Mouse (Mus musculus): ENCODE results near the gene Stk10. TPM values are rescaled to one million over a fixed set of nuclear protein-coding genes. Genes with fewer than 3 reads are reported as not detected.

The Stk10 gene
- total RNA-seq, 2 experiments from 2014 or later = 11.8 to 12.7 TPM

DNA sequence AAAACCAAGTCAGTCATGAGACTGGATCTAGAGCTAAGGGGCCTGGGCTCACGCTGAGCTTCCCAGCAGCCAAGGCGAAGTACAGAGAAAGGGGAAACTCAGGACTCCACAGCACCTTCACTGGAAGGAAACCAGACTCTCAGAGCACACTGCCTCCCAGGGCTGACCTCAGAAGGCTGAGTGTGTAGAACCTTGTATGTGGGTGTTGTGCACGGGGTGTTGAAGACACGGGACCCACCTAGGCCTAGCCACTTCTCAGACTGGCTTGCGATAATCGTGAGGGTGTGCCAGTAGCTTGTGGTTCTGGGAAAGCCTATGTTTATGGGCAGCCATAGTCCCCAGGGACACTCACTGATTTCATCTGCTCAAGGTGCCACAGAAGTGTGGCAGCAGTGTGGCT lies 38.0 kb downstream of the Stk10 start:
- DNase-seq = no peak

- DNase-seq = no peak
Measured at GRCm38 (mm10) chr11:32573669-32574068, 40.6 kb downstream of the Stk10 start.

- no peak for DNase-seq
Measured at GRCm38 (mm10) chr11:32575964-32576759, 43.1 kb downstream of the Stk10 start.

DNA sequence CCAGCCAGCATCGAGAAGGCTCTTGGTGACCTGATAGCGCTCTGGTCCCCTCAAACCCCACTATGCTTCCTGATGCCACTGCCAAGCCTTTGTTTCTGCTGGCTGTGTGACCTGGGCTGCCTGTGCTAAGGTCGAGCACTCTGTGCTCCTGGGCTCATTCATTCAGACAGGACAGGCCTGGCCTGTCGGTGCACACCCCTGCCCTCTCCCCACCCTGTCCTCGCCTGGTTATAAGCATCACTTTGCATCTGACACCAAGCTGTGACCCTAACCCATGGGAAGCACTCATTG lies 43.6 kb downstream of the Stk10 start:
- DNase-seq = no peak

DNA sequence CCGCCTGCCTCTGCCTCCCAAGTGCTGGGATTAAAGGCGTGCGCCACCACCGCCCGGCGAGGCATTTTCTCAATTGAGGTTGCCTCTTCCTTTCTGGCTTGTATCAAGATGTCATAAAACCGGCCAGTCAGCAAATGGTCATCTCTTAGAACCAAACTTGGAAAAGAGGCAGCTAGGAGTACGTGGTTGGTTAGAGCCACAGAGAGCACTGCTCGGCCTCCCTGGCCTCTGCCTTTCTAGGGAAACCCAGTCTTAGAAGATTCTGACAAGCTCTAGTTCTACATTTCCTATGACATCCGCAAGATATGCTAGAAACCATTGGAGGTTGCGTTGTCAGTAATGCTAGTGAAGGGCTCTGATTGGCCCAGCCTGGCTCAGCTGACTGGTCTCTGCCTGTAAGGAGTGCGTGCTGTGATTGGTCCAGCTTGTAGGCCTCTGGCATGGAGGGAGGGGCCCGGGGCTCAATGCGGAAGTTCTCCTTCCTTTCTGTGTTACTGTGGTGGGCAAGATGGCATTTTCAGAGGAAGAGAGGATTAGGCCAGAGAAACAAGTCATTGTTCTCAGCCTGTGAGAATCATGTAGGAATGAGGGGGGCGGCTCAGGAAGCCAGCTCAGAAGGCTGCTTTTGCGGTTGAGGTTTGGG lies 47.3 kb downstream of the Stk10 start:
- DNase-seq = peak; percentile 58

DNA sequence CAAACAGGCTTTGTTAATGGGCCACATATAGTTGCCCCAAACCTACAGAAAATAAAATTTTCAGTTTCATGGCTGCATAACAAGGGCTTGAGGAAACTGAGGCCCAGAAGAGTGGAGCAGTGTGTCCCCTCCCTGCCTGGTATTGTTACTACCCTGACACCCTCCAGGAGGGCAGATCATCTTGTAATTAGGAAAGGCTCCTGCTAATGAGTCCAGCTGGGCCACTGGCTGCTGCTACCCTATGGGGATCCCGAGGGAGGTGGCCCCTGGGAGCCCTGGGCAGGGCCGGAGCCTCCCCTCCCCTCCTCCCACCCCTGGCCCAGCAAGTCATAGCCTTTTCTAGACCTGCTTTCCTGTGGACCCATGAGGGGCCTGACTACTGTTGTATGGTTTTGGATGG lies 47.9 kb downstream of the Stk10 start:
- DNase-seq = no peak

GRCm38 (mm10) chr11:32582813-32583212 lies 49.7 kb downstream of the Stk10 start:
- no peak for DNase-seq

GRCm38 (mm10) chr11:32585996-32586395 lies 52.9 kb downstream of the Stk10 start:
- DNase-seq = no peak

DNA sequence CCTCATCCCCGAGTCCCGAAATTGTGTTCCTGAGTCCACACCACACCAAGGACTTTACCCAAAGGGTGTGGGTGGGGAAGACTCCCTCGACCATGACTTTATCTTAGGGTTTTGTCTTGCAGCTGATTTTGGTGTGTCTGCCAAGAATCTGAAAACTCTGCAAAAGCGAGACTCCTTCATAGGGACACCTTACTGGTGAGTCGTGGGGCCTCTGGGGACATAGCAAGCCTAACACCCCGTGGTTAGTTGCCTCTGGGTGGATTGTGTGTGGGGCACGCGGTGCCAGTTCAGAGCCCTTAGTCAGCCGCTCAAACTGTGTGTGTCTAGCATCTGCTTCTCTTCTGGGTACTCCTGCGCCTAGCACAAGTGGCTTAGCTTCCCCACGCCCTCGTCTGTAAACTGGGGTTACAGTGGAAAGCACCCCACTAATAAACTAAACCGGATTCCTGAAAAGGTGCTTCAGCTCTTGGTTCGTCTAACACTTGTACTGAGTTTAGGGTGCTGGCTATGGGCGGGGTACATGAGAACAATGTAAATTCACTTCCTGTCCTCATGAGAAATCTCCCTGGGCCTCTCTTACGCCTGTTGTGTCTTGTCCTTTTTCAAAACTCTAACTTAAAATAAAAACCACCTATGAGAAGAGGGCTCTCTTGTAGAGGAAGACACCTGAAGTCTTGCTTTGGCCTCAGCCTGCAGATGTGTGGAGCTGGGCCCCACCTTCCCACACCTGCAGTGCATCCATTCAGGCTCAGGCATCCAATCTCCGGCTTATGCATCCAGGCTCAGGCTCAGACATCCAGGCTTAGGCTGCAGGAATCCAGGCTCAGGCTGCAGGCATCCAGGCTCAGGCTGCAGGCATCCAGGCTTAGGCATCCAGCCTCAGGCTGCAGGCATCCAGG lies 54.3 kb downstream of the Stk10 start:
- no peak for DNase-seq

- DNase-seq = peak; percentile 87
Measured at GRCm38 (mm10) chr11:32588090-32588891, 55.2 kb downstream of the Stk10 start.

- no peak for DNase-seq
Measured at GRCm38 (mm10) chr11:32588892-32589172, 55.7 kb downstream of the Stk10 start.

DNA sequence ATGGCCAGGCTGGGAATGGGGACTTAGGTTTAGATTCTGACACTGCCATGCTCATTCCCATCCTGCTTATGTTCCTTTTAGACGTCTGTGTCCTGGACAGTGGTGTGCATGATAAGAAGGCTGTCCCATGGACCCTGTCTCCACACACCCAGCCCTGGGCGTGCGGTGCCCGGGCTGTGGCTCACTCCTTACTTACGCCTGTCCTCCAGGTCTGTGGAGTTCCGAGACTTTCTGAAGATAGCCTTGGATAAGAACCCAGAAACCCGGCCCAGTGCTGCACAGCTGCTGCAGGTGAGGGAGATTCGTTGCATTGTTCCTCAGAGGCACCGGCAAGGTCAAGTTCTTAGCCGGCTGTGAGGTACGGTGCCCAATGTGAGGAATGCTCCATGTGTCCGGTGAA lies 56.1 kb downstream of the Stk10 start:
- DNase-seq = no peak

DNA sequence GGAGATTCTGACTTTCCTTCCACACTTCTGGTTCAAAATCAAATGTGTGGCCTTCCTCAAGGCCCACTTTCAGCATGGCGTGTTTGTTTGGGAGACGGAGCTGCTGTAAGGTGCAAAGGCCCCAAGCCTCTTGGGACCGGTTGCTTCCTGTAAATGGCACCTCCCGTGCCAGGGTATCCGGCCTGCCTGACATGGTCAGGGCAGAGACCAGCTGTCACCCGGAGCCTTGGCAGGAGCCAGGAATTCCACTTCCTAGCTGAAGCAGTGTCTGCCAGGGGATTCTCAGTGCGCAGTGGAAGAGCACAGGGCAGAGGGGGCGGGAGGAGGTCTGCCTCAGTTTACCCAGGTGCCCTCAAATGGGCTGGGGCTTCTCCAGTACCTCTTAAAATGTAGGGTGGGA lies 56.7 kb downstream of the Stk10 start:
- DNase-seq = no peak

GRCm38 (mm10) chr11:32590205-32590604 lies 57.1 kb downstream of the Stk10 start:
- DNase-seq = no peak

DNA sequence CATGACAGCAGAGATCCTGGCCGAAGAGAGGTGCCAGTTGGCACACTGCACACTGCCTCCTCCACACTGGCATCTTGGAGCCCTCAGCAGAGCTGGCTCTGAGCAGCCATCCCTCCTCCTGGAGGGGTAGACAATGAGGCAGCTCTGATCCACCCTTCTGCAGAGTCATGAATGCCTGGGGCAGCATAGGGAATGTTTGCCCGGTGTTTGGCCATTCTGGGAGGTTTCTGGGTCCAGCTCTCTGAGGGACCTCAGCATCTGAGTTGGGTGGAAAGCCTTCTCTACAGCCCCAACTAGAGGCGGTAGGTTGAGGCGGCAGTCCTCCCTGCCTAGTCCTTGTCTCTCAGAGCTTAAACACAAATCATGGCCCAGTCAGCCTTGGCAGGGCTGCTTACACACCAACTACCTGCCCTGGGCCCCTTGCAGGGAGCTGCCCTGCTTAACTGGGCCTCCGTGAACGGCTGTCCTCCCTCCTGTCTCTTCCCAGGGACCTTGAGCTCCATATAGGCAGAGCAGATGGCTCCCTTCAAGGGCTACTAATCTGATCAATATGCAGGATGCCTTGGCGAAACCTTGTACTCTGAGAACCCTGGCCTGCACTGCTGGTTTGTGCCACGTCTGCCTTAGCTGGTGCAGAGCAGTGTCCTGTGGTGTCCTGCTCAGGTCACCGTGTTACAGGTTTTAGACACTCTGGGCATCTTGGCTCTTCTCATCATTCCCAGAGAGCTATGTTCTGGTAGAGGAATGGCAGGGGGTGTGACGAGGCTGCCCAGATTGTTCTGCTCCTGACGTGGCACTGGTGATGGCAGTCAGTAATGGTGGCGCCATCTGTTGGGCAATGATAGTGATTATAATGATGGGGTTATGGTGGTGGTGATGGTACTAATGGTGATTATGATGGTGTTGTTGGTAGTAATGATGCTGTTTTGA lies 59.1 kb downstream of the Stk10 start:
- DNase-seq = no peak

DNA sequence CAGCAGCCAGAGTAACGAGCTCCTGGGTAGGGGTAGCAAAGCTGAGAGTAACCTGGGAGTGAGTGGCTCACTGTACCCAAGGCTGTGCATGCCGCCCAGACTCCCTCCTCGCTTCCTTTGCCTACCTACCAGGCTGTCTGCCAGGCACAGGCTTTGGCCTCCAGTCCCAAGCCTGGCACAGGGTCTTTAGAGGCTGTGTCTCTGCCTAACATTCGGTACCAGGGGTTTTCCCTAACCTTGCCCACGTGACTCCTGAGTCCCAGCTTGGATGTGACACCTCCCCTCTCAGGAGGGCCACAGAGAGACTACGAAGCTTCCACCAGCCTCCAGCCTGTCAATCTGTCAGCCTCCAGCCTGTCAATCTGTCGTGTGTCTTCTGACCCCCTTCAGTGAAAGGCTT lies 60.0 kb downstream of the Stk10 start:
- no peak for DNase-seq

- DNase-seq = no peak
Measured at GRCm38 (mm10) chr11:32594122-32594521, 61.0 kb downstream of the Stk10 start.

- DNase-seq = no peak
Measured at GRCm38 (mm10) chr11:32600371-32600770, 67.3 kb downstream of the Stk10 start.

DNA sequence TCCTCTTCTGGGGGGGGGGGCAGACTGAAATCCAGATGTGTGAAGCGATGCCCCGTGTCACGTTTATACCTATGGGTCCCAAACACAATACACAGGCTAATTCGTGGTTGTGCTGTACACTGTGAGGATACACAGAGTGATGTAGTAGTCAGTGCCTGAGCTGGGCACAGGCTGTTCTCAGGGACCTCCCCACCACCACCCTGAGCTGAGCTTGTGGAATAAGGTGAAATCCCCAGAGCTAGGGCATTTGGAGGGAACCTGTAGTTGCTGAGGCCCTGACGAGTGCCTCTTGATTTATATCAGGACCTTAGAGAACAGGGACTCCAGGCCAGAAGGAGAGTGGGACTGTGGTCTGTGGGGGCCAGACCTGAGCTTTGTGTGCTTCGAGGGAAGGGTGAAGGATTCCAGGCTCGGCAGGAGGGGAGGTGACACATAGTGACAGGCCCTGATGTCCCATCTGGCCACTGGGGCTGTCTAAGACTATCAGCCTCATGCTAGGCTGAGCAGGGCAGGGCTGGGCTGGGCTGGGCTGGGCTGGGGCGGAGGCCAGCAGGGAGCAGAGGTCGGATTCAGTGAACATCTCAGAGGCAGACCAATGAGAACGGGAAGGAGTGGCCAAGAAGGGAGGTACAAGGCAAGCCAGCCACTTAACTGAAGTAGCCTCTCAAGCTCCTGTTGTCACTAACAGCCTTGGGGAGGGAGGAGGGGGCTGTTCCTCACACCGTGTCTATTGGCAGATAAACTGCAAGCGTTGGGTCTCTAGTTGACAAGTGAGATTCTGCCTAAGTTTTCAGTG lies 68.6 kb downstream of the Stk10 start:
- peak; percentile 31 for DNase-seq

DNA sequence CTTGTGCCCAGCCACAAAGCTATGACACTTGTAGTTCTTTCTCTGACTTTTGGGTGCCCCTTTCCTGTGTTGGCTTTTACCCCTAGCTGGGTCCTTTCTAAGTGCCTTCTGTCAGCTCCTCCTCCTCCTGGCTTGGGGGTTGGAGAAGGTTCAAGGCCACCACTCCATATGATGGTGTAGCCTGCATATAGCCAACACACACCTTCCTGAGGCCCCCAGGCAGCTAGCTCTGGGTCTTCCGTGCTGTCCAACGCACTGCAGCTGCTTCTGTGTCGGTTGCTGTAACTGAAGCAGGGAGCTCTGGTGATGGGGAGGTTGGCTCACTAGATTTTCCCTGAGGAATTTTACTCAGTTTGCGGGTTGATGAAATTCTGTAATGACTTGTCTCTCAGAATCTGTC lies 71.6 kb downstream of the Stk10 start:
- DNase-seq = no peak
